ENCODE assay signal across 8 mouse cellular contexts in the genomic region with DNA sequence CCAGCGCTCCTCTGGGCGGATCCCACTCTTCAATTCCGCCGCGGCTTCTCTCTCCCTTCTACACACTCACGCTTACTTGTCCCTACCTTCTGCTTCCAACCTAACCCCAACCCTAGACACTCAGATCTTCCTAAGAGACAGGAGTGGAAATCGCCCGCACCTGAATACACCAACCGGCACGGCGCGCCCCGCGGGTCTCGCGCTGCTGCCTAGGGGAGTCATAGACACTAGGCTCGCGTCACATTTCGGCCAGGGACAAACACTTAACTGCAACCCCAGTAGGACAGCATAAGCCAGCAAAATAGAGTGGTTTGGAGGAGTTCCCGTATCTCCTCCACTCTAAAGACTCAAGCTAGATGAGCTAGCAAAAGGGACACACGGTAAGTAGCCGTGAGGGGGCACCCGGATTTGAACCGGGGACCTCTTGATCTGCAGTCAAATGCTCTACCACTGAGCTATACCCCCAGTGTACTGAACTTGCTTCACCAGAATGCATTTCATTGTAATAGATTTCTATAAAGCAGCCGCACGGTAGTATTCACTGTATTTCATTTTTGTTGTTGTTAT. TPM values are rescaled to one million over a fixed set of nuclear protein-coding genes. Genes with fewer than 3 reads are reported as not detected.
DNase-seq lines count a peak whose midpoint lies in the region; ATAC-seq and TF ChIP-seq lines count a peak whose summit lies in the region.

No protein-coding gene starts in this region.

- WGBS in forebrain, embryonic 12.5 days: under 1% methylated on average over 26 of the region's 26 CpGs
- WGBS in heart, postnatal 0 days: under 1% methylated on average over 26 of the region's 26 CpGs
- under 1% methylated on average over 26 of the region's 26 CpGs for WGBS in liver, embryonic 15.5 days (ENCODE audit: insufficient replicate concordance)
- WGBS in neural tube, embryonic 11.5 days: under 1% methylated on average over 26 of the region's 26 CpGs
- WGBS in stomach, embryonic 16.5 days: under 1% methylated on average over 26 of the region's 26 CpGs

- H3K27ac ChIP-seq in forebrain, embryonic 12.5 days: peak overlapping the region; percentile 90
- peak overlapping the region; percentile 88 for H3K27ac ChIP-seq in heart, postnatal 0 days (ENCODE audit: low read depth)
- peak overlapping the region; percentile 87 for H3K27ac ChIP-seq in liver, embryonic 15.5 days (replicated peaks)
- H3K27ac ChIP-seq in neural tube, embryonic 11.5 days (ENCODE audit: low read depth, low read length): peak overlapping the region; percentile 74
- H3K27ac ChIP-seq in stomach, embryonic 16.5 days (ENCODE audit: low read length): peak overlapping the region; percentile 87

- peak overlapping the region; percentile 88 for H3K4me3 ChIP-seq in forebrain, embryonic 12.5 days (replicated peaks)
- peak overlapping the region; percentile 71 for H3K4me3 ChIP-seq in heart, postnatal 0 days (ENCODE audit: low read depth, low read length)
- H3K4me3 ChIP-seq in liver, embryonic 15.5 days (replicated peaks): peak overlapping the region; percentile 70
- H3K4me3 ChIP-seq in neural tube, embryonic 11.5 days (ENCODE audit: low read depth, low read length): peak overlapping the region; percentile 91
- peak overlapping the region; percentile 65 for H3K4me3 ChIP-seq in stomach, embryonic 16.5 days (replicated peaks; ENCODE audit: low read length)

- H3K4me2 ChIP-seq in forebrain, embryonic 12.5 days: peak overlapping the region; percentile 60
- H3K4me2 ChIP-seq in heart, postnatal 0 days (ENCODE audit: low read depth, low read length): peak overlapping the region; percentile 96
- H3K4me2 ChIP-seq in liver, embryonic 15.5 days: peak overlapping the region; percentile 80
- peak overlapping the region; percentile 56 for H3K4me2 ChIP-seq in neural tube, embryonic 11.5 days (ENCODE audit: low read depth)
- H3K4me2 ChIP-seq in stomach, embryonic 16.5 days (ENCODE audit: low read depth, low read length): peak overlapping the region; percentile 67

- peak; percentile 85 for ATAC-seq in forebrain, embryonic 12.5 days (ENCODE audit: low FRiP score)
- peak; percentile 85 for ATAC-seq in heart, postnatal 0 days (ENCODE audit: insufficient read depth, low read depth)
- ATAC-seq in liver, embryonic 15.5 days (ENCODE audit: insufficient read depth): peak; percentile 80
- ATAC-seq in neural tube, embryonic 11.5 days (ENCODE audit: insufficient read depth, low FRiP score, low TSS enrichment): peak; percentile 87
- peak; percentile 87 for ATAC-seq in stomach, embryonic 16.5 days (ENCODE audit: insufficient read depth, low FRiP score)

- no peaks in the 10 kb centered on the region for H3K9me3 ChIP-seq in forebrain, embryonic 12.5 days
- H3K9me3 ChIP-seq in heart, postnatal 0 days (replicated peaks; ENCODE audit: control insufficient read depth, low read length): no peaks in the 10 kb centered on the region
- no peaks in the 10 kb centered on the region for H3K9me3 ChIP-seq in liver, embryonic 15.5 days (replicated peaks)
- H3K9me3 ChIP-seq in neural tube, embryonic 11.5 days (ENCODE audit: control insufficient read depth, low read length): no peaks in the 10 kb centered on the region
- H3K9me3 ChIP-seq in stomach, embryonic 16.5 days (replicated peaks; ENCODE audit: control insufficient read depth, low read length): no peaks in the 10 kb centered on the region

- H3K27me3 ChIP-seq in forebrain, embryonic 12.5 days: peaks cover 49% of the 10 kb centered on the region
- peaks cover 22% of the 10 kb centered on the region for H3K27me3 ChIP-seq in heart, postnatal 0 days (ENCODE audit: control insufficient read depth, insufficient read depth, low read length)
- peaks cover 54% of the 10 kb centered on the region for H3K27me3 ChIP-seq in liver, embryonic 15.5 days
- peaks cover 30% of the 10 kb centered on the region for H3K27me3 ChIP-seq in neural tube, embryonic 11.5 days (ENCODE audit: control insufficient read depth, insufficient read depth, low read length)
- H3K27me3 ChIP-seq in stomach, embryonic 16.5 days (ENCODE audit: control insufficient read depth, insufficient read depth, low read length): peaks cover 16% of the 10 kb centered on the region

- 0 out of 2 replicates have a peak, but pooled peaks have one; percentile 0 for TF ChIP-seq CTCF in heart, postnatal 0 days (IDR thresholded peaks at IDR 0.05; ENCODE audit: low read depth)

- TF ChIP-seq EP300 in heart, postnatal 0 days (IDR thresholded peaks at IDR 0.05; ENCODE audit: low read depth): no peak

- DNase-seq in ES-CJ7 (ENCODE audit: low read depth, low spot score): peak; percentile 92
- DNase-seq in c-Kit-positive CD71-positive TER-119-positive erythroid progenitor cells, embryonic 14.5 days (ENCODE audit: low spot score): peak; percentile 86
- peak; percentile 78 for DNase-seq in heart, postnatal 0 days (ENCODE audit: low spot score)
- peak; percentile 92 to 94 for DNase-seq in kidney, postnatal 36 days
- DNase-seq in neural tube, embryonic 11.5 days (ENCODE audit: low spot score): peak; percentile 90

- H3K4me1 ChIP-seq in forebrain, embryonic 12.5 days: peaks cover 27% of the 10 kb centered on the region
- H3K4me1 ChIP-seq in heart, postnatal 0 days (ENCODE audit: control insufficient read depth, insufficient read depth): 0 out of 2 replicates have a peak, but pooled peaks cover 15% of the 10 kb centered on the region
- peaks cover 41% of the 10 kb centered on the region for H3K4me1 ChIP-seq in liver, embryonic 15.5 days (replicated peaks)
- peaks cover 4% of the 10 kb centered on the region; the same call in 1 of the 2 replicates for H3K4me1 ChIP-seq in neural tube, embryonic 11.5 days (ENCODE audit: control insufficient read depth, insufficient read depth, low read length)
- peaks cover 14% of the 10 kb centered on the region for H3K4me1 ChIP-seq in stomach, embryonic 16.5 days (ENCODE audit: control insufficient read depth, insufficient read depth, low read length)

- H3K9ac ChIP-seq in forebrain, embryonic 12.5 days: peak overlapping the region; percentile 73
- H3K9ac ChIP-seq in heart, postnatal 0 days (replicated peaks; ENCODE audit: low read depth, low read length): peak overlapping the region; percentile 73
- peak overlapping the region; percentile 78 for H3K9ac ChIP-seq in liver, embryonic 15.5 days
- peak overlapping the region; percentile 80 for H3K9ac ChIP-seq in neural tube, embryonic 11.5 days (ENCODE audit: low read length)
- peak overlapping the region; percentile 75 for H3K9ac ChIP-seq in stomach, embryonic 16.5 days (ENCODE audit: low read length)

- H3K36me3 ChIP-seq in forebrain, embryonic 12.5 days (replicated peaks): no peaks in the 10 kb centered on the region
- no peaks in the 10 kb centered on the region for H3K36me3 ChIP-seq in heart, postnatal 0 days (replicated peaks; ENCODE audit: control insufficient read depth, insufficient read depth, low read length)
- no peaks in the 10 kb centered on the region for H3K36me3 ChIP-seq in liver, embryonic 15.5 days (replicated peaks)
- no peaks in the 10 kb centered on the region for H3K36me3 ChIP-seq in neural tube, embryonic 11.5 days (ENCODE audit: control insufficient read depth, insufficient read depth, low read length)
- no peaks in the 10 kb centered on the region for H3K36me3 ChIP-seq in stomach, embryonic 16.5 days (ENCODE audit: control insufficient read depth, insufficient read depth, low read length)

RNA-seq across cellular contexts. Expression of a gene that starts 2.4 kb away (rescaled TPM):
- polyA plus RNA-seq in forebrain, embryonic 12.5 days (2016; fragmentation: Nextera tagmentation; extraction: Ambion mirVana): 0.22 and 0.33 TPM in 2 replicates
- 0.39 and 2.6 TPM in 2 replicates for total RNA-seq in heart, postnatal 0 days (2014; rRNA removed; ENCODE audit: low replicate concordance)
- 2.1 TPM in 2 replicates for polyA plus RNA-seq in heart, postnatal 0 days (2015; fragmentation: Nextera tagmentation; extraction: Ambion mirVana)
- polyA plus RNA-seq in liver, embryonic 15.5 days (2015; fragmentation: Nextera tagmentation; extraction: Ambion mirVana): 0.74 and 0.75 TPM in 2 replicates
- 0.24 TPM in 1 of 2 replicates, not detected in the other for polyA plus RNA-seq in neural tube, embryonic 11.5 days (2014; fragmentation: Nextera tagmentation; extraction: Ambion mirVana)
- 0.72 and 1.0 TPM in 2 replicates for polyA plus RNA-seq in stomach, embryonic 16.5 days (2015; fragmentation: Nextera tagmentation; extraction: Ambion mirVana)

RNA-seq across cellular contexts. Expression of a gene that starts 7.4 kb away (rescaled TPM):
- polyA plus RNA-seq in forebrain, embryonic 12.5 days (2016; fragmentation: Nextera tagmentation; extraction: Ambion mirVana): 7.0 and 7.8 TPM in 2 replicates
- total RNA-seq in heart, postnatal 0 days (2014; rRNA removed; ENCODE audit: low replicate concordance): 4.3 TPM in 1 of 2 replicates, not detected in the other
- polyA plus RNA-seq in heart, postnatal 0 days (2015; fragmentation: Nextera tagmentation; extraction: Ambion mirVana): 2.9 TPM in 2 replicates
- polyA plus RNA-seq in liver, embryonic 15.5 days (2015; fragmentation: Nextera tagmentation; extraction: Ambion mirVana): 7.4 and 8.3 TPM in 2 replicates
- polyA plus RNA-seq in neural tube, embryonic 11.5 days (2014; fragmentation: Nextera tagmentation; extraction: Ambion mirVana): 10.6 and 14.1 TPM in 2 replicates
- 10.5 and 11.8 TPM in 2 replicates for polyA plus RNA-seq in stomach, embryonic 16.5 days (2015; fragmentation: Nextera tagmentation; extraction: Ambion mirVana)

RNA-seq across cellular contexts. Expression of a gene that starts 34.2 kb away (rescaled TPM):
- polyA plus RNA-seq in forebrain, embryonic 12.5 days (2016; fragmentation: Nextera tagmentation; extraction: Ambion mirVana): 22.5 and 29.3 TPM in 2 replicates
- total RNA-seq in heart, postnatal 0 days (2014; rRNA removed; ENCODE audit: low replicate concordance): 5.5 and 6.2 TPM in 2 replicates
- 4.8 and 5.2 TPM in 2 replicates for polyA plus RNA-seq in heart, postnatal 0 days (2015; fragmentation: Nextera tagmentation; extraction: Ambion mirVana)
- 1.1 and 1.6 TPM in 2 replicates for polyA plus RNA-seq in liver, embryonic 15.5 days (2015; fragmentation: Nextera tagmentation; extraction: Ambion mirVana)
- polyA plus RNA-seq in neural tube, embryonic 11.5 days (2014; fragmentation: Nextera tagmentation; extraction: Ambion mirVana): 15.2 and 15.8 TPM in 2 replicates
- 7.0 and 12.1 TPM in 2 replicates for polyA plus RNA-seq in stomach, embryonic 16.5 days (2015; fragmentation: Nextera tagmentation; extraction: Ambion mirVana)

RNA-seq across cellular contexts. Expression of a gene that starts 37.9 kb away (rescaled TPM):
- 737 and 747 TPM in 2 replicates for polyA plus RNA-seq in forebrain, embryonic 12.5 days (2016; fragmentation: Nextera tagmentation; extraction: Ambion mirVana)
- total RNA-seq in heart, postnatal 0 days (2014; rRNA removed; ENCODE audit: low replicate concordance): 604 and 622 TPM in 2 replicates
- polyA plus RNA-seq in heart, postnatal 0 days (2015; fragmentation: Nextera tagmentation; extraction: Ambion mirVana): 588 TPM in 2 replicates
- polyA plus RNA-seq in liver, embryonic 15.5 days (2015; fragmentation: Nextera tagmentation; extraction: Ambion mirVana): 535 and 549 TPM in 2 replicates
- 926 and 968 TPM in 2 replicates for polyA plus RNA-seq in neural tube, embryonic 11.5 days (2014; fragmentation: Nextera tagmentation; extraction: Ambion mirVana)
- 825 and 942 TPM in 2 replicates for polyA plus RNA-seq in stomach, embryonic 16.5 days (2015; fragmentation: Nextera tagmentation; extraction: Ambion mirVana)

Comparison
In these comparisons a context has a peak if more than half of its experiments do, and no peak if none do; other contexts are left out.
1. Peak in every context shown above with its lines: DNase-seq, ATAC-seq, H3K4me3 ChIP-seq and H3K27ac ChIP-seq.